Mouse (Mus musculus) bone marrow, adult 2 months (tissue): Measurements from ENCODE around the gene Emp1. TPM values are rescaled to one million over a fixed set of nuclear protein-coding genes. Genes with fewer than 3 reads are reported as not detected.

Experiments used
- H3K27ac ChIP-seq: fragments of 200-500 bp; 2 replicates; pipeline ENCODE4 v1.5.1; 2012; ENCODE audit warnings: low read depth, mild to moderate bottlenecking, control low read depth, inconsistent platforms, low read length; ENCODE audit not compliant: control insufficient read depth, poor library complexity, insufficient read depth
- H3K4me1 ChIP-seq: fragments of 200-500 bp; 2 replicates; pipeline ENCODE4 v1.6.1; 2011; ENCODE audit warnings: low read length; ENCODE audit not compliant: control insufficient read depth, insufficient read depth
- H3K4me3 ChIP-seq: fragments of 200-500 bp; replicated peaks from 2 replicates; pipeline ENCODE3; 2011; ENCODE audit warnings: mild to moderate bottlenecking, low read depth, low read length, control low read depth; ENCODE audit not compliant: control insufficient read depth
- CTCF ChIP-seq: fragments of 200-500 bp; IDR thresholded peaks from 2 replicates; pipeline ENCODE4 v1.5.1; 2011; ENCODE audit warnings: low read length, control low read depth; ENCODE audit not compliant: control insufficient read depth, insufficient read depth
- POLR2A ChIP-seq: fragments of 200-500 bp; IDR thresholded peaks from 2 replicates; pipeline ENCODE4 v1.6.1; 2011; ENCODE audit warnings: low read depth, mild to moderate bottlenecking, control low read depth, low read length, borderline replicate concordance; ENCODE audit not compliant: control insufficient read depth
- WGBS: fragments of 180-500 bp; shearing (Covaris S2); methylation state at CpG from one replicate; pipeline ENCODE4 v1.1.7; 2018; 5-methylcytosine and 5-hydroxymethylcytosine counted together
- polyA plus RNA-seq: library from polyadenylated mRNA; stranded (reverse); fragments of >200 nt; gene quantifications from 2 replicates; pipeline ENCODE4 v1.2.4, GENCODE M21; 2011; ENCODE audit warnings: low replicate concordance; ENCODE audit not compliant: missing spikeins, insufficient read depth, insufficient read length

The Emp1 gene
- polyA plus RNA-seq, 1 experiment, result 23.0 TPM

- WGBS, result 82% methylated on average over 7 of the region's 7 CpGs
- no peak overlapping the region for H3K4me3 ChIP-seq
- no peak for TF ChIP-seq CTCF
- TF ChIP-seq POLR2A, result no peak
- H3K27ac ChIP-seq, result no peak overlapping the region
- H3K4me1 ChIP-seq, result peaks cover 7% of the 10 kb centered on the region
Measured at GRCm38 (mm10) chr6:135326847-135327246, 35.5 kb upstream of the Emp1 start.

- TF ChIP-seq POLR2A (no peak), CTCF (no peak)
- Histone ChIP-seq H3K4me1 (no peaks in the 10 kb centered on the region), H3K4me3 (no peak overlapping the region), H3K27ac (no peak overlapping the region)
- 77% methylated on average over 4 of the region's 4 CpGs for WGBS
Measured at GRCm38 (mm10) chr6:135331916-135332315, 30.4 kb upstream of the Emp1 start.

- H3K4me1 ChIP-seq, result no peaks in the 10 kb centered on the region
- no peak overlapping the region for H3K4me3 ChIP-seq
- no peak for TF ChIP-seq POLR2A
- TF ChIP-seq CTCF, result no peak
- 77% methylated on average over 10 of the region's 10 CpGs for WGBS
- H3K27ac ChIP-seq, result no peak overlapping the region
Measured at GRCm38 (mm10) chr6:135332737-135333281, 29.5 kb upstream of the Emp1 start.

DNA sequence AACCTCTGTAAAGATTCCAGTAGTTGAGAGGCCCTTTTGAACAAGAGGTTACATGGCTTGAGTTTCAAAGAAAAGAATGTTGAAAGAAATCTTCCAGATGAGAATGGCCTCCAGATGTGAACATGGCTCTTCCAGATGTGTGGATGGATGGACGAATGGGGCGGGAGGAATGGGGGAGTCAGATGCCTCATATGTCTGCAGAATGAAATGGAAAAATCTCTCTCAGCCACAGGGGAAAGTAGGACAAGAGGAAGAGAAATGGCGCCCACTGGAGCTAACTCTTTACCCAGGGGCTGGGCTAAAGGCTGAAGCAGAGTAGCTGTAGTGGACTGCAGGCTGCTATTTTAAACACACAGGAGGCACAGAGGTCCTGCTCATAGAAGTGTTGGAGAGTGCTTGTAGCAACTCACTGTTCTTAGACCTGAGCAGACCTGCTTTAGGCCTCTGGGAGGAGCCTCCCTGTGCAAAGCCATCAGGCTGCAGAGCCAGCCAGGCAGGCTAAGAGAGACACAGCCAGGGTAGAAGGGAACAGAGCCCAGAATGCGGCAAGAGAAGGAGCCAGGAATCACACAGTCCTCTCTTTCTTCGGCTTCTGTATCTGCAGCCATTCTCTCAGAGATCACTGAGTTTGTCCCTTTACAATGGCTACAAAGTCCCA lies 28.2 kb upstream of the Emp1 start:
- H3K4me1 ChIP-seq, result no peaks in the 10 kb centered on the region
- no peak overlapping the region for H3K4me3 ChIP-seq
- no peak overlapping the region for H3K27ac ChIP-seq
- TF ChIP-seq CTCF (no peak), POLR2A (no peak)
- WGBS, result 85% methylated on average over 5 of the region's 5 CpGs

GRCm38 (mm10) chr6:135336376-135336775 lies 26.0 kb upstream of the Emp1 start:
- Histone ChIP-seq H3K27ac (no peak overlapping the region), H3K4me3 (no peak overlapping the region), H3K4me1 (no peaks in the 10 kb centered on the region)
- 86% methylated on average over 8 of the region's 8 CpGs for WGBS
- TF ChIP-seq CTCF, result no peak
- no peak for TF ChIP-seq POLR2A

GRCm38 (mm10) chr6:135340355-135341075 lies 21.8 kb upstream of the Emp1 start:
- Histone ChIP-seq H3K4me1 (no peaks in the 10 kb centered on the region), H3K27ac (no peak overlapping the region), H3K4me3 (no peak overlapping the region)
- WGBS, result 55% methylated on average over 9 of the region's 9 CpGs
- TF ChIP-seq CTCF (no peak), POLR2A (no peak)

- 7% methylated on average over 4 of the region's 4 CpGs for WGBS
Measured at GRCm38 (mm10) chr6:135341076-135341378, 21.3 kb upstream of the Emp1 start.

DNA sequence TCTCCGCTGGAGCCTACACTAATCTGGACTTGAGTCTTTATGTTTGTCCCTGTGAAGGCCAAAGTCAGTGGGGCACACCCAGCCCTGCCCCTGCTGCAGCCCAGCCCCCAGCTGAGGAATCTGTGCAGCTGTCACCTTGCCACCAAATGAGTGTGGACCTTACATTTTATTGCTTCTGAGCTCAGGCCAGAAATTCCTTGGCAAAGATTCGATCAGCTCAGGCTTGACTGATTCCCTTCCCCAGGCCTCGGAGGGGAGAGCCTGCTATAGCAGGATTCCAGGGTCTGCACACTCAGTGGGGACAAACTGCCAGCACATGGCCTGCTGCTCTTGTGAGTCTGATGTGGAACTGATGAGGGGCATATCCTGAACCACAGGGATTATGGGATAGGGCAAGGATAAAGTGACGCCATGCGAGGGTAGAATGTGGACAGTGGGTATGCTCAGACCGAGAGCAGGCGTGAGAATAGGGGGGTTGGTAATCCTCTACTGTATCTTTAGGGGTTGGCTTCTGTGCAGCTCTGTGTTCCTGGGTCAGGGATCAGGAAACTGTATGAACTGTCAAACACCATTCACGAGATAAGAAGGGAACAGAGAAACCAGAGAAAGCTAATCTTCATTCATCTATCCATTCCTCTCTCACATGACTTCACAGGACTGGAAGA lies 10.6 kb upstream of the Emp1 start:
- WGBS, result 76% methylated on average over 8 of the region's 8 CpGs
- H3K27ac ChIP-seq, result no peak overlapping the region
- H3K4me3 ChIP-seq, result no peak overlapping the region
- TF ChIP-seq POLR2A, result no peak
- no peak for TF ChIP-seq CTCF
- H3K4me1 ChIP-seq, result no peaks in the 10 kb centered on the region

More at GRCm38 (mm10) chr6:135341076-135341378, 21.3 kb upstream of the Emp1 start:
- no peak overlapping the region for H3K27ac ChIP-seq
- H3K4me3 ChIP-seq, result no peak overlapping the region
- no peak for TF ChIP-seq POLR2A
- TF ChIP-seq CTCF, result no peak
- no peaks in the 10 kb centered on the region for H3K4me1 ChIP-seq
